Mouse (Mus musculus) kidney, embryonic 16.5 days (tissue): ENCODE results near the gene Itih4. TPM values are rescaled to one million over a fixed set of nuclear protein-coding genes. Genes with fewer than 3 reads are reported as not detected.

Experiments
- ATAC-seq: fragments of 200-750 bp; cut with Nextera tagmentation; 2 replicates; pipeline ENCODE4 v1.8.0; 2017; ENCODE audit warnings: moderate TSS enrichment; ENCODE audit not compliant: low FRiP score, low TSS enrichment
- H3K27ac ChIP-seq: fragments of 300-500 bp; sonication (generic); 2 replicates; pipeline ENCODE4 v1.5.1; 2014; ENCODE audit warnings: low read length
- H3K27me3 ChIP-seq: fragments of 300-500 bp; sonication (generic); 2 replicates; pipeline ENCODE4 v1.6.1; 2014; ENCODE audit warnings: low read length, control low read depth, mixed read lengths; ENCODE audit not compliant: insufficient read depth
- H3K36me3 ChIP-seq: fragments of 300-500 bp; sonication (generic); 2 replicates; pipeline ENCODE4 v1.6.1; 2014; ENCODE audit warnings: low read length, control low read depth, mixed read lengths; ENCODE audit not compliant: insufficient read depth
- H3K4me1 ChIP-seq: fragments of 300-500 bp; sonication (generic); 2 replicates; pipeline ENCODE4 v1.6.1; 2014; ENCODE audit warnings: low read length, control low read depth, mixed read lengths; ENCODE audit not compliant: insufficient read depth
- H3K4me2 ChIP-seq: fragments of 300-500 bp; sonication (generic); replicated peaks from 2 replicates; pipeline ENCODE4 v1.6.1; 2014; ENCODE audit warnings: low read depth, low read length
- H3K4me3 ChIP-seq: fragments of 300-500 bp; sonication (generic); 2 replicates; pipeline ENCODE4 v1.5.1; 2014; ENCODE audit warnings: mild to moderate bottlenecking, low read length
- H3K9ac ChIP-seq: fragments of 300-500 bp; sonication (generic); replicated peaks from 2 replicates; pipeline ENCODE4 v1.6.1; 2014; ENCODE audit warnings: low read length
- H3K9me3 ChIP-seq: fragments of 300-500 bp; sonication (generic); 2 replicates; pipeline ENCODE4 v1.6.1; 2016; ENCODE audit warnings: low read length, control low read depth
- WGBS: fragments of 180-500 bp; shearing (Covaris S2); extraction: QIAGEN DNeasy Blood & Tissue Kit; methylation state at CpG from one replicate; pipeline ENCODE4 v1.1.7; 2014; 5-methylcytosine and 5-hydroxymethylcytosine counted together
- polyA plus RNA-seq: library from polyadenylated mRNA; unstranded; fragments of >200 nt; fragmentation: Nextera tagmentation; extraction: Ambion mirVana; gene quantifications from 2 replicates; pipeline ENCODE4 v1.2.1, GENCODE M21; 2015

The Itih4 gene
- polyA plus RNA-seq, 1 experiment from 2014 or later = 0.59 TPM

DNA sequence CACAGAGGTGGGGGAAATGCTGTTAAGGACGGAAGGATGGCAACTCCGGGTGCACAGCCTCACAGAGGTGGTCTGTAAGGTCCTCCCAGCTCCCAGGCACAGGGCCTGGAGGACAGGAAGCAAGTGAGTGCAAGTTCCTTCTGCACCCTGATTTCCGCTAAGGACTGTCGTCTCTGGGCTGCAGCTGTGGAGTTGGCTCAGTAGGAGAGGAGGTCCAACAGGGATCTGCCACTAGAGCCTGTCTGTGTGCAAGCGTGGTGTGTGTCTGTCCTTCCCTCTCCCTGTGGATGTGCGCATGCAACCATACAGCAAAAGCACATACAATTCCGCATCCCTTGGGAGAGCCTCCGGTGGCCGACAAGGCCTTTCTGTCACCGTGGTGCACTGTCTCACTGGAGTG is 9.8 kb upstream of the Itih4 start:
- Histone ChIP-seq H3K4me2 (no peak overlapping the region), H3K4me1 (peaks cover 49% of the 10 kb centered on the region), H3K36me3 (peaks cover 9% of the 10 kb centered on the region), H3K9ac (0 out of 2 replicates have a peak overlapping the region, but pooled peaks have one; percentile 31), H3K27ac (peak overlapping the region; percentile 72), H3K27me3 (no peaks in the 10 kb centered on the region), H3K9me3 (no peaks in the 10 kb centered on the region), H3K4me3 (no peak overlapping the region)
- 80% methylated on average over 10 of the region's 10 CpGs for WGBS
- no peak for ATAC-seq

DNA sequence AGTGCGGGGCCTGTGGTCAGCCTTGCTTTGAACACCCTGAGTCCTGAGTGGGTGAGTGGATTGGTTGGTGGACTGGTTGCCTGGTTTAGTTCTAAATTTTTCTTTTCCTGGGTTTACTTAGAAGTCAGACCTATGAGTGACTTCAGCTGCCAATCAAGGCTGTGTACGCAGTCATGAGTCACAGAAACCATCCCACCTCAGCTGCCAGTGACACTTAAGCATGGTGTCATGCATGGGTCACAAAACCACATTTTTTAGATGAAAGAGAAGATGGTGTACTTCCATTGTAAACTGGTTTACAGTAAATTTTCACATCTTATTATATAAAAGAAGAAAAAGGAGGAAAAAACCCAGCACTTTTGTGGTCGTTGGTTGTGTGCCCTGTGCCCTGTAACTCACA is 8.4 kb upstream of the Itih4 start:
- Histone ChIP-seq H3K27me3 (no peaks in the 10 kb centered on the region), H3K4me1 (peaks cover 49% of the 10 kb centered on the region), H3K9ac (no peak overlapping the region), H3K36me3 (peaks cover 7% of the 10 kb centered on the region), H3K9me3 (no peaks in the 10 kb centered on the region), H3K4me3 (no peak overlapping the region), H3K27ac (no peak overlapping the region), H3K4me2 (no peak overlapping the region)
- ATAC-seq = no peak
- WGBS = 91% methylated on average over 3 of the region's 3 CpGs

DNA sequence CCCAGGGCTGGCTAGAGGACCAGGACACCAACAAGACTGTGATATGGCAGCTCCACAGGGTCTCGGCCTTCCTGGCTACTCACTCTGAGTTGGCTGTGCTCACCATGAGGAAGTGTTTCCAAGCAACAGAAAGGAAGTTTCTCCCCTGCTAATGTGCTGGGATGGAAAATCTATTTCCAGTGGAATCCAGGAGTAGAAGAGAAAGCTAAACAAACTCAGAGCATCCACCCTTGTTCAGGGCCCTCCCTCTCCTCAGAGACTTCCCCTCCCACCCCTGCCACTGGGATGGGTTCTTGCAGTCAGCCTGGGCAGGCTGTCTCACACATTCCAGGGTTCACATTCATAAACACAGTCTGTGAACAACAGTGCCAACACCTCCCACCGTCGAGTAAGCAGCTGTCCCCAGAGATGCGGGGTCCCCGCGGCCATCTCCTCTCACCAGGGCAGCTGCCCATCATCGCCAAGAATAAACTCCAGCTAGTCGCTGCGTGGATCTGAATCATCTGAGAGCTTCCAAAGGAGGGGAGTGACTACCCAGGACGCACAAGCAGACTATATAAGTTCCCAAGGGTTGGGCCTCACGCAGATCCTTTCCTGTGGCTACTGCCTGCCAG is 7.2 kb upstream of the Itih4 start, which contains the start of gene Mustn1:
TSS of gene Mustn1 (plus strand) at position 243 of the 614 bp plus-strand sequence.
- no peak for ATAC-seq
- Histone ChIP-seq H3K27me3 (no peaks in the 10 kb centered on the region), H3K36me3 (peaks cover 4% of the 10 kb centered on the region; the same call in 1 of the 2 replicates), H3K4me3 (no peak within 1 kb of the TSS), H3K27ac (peak within 1 kb of the TSS; percentile 57), H3K4me2 (no peak within 1 kb of the TSS; the same call in 1 of the 2 replicates), H3K9me3 (no peaks in the 10 kb centered on the region), H3K9ac (no peak within 1 kb of the TSS; the same call in 1 of the 2 replicates), H3K4me1 (peaks cover 44% of the 10 kb centered on the region)
- WGBS = 61% methylated on average over 11 of the region's 11 CpGs

DNA sequence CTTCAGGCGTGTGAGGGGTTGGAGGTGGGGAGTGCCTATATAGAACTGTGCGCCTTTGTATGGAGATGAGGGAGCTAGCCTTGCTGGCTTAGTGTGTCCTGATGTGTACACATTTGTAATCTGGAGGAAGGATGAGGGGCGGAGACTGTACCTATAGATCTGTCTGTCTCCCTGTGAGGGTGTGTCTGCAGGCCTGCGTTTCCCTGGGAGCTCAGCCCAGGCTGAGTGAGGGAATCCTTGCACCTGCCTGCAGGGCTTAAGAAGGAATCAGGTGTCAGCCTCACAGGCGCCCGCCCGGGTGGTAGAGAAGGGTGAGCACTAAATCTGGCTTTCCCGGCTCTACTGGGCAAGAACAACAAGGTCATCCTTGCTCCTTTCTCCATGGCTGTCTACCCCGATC is 6.5 kb upstream of the Itih4 start:
- H3K36me3 ChIP-seq = no peaks in the 10 kb centered on the region
- peak overlapping the region; percentile 57 for H3K27ac ChIP-seq
- no peaks in the 10 kb centered on the region for H3K27me3 ChIP-seq
- 42% methylated on average over 9 of the region's 9 CpGs for WGBS
- H3K4me1 ChIP-seq = peaks cover 37% of the 10 kb centered on the region
- no peak overlapping the region for H3K9ac ChIP-seq
- no peak overlapping the region for H3K4me3 ChIP-seq
- no peaks in the 10 kb centered on the region for H3K9me3 ChIP-seq
- no peak for ATAC-seq
- H3K4me2 ChIP-seq = no peak overlapping the region; the same call in 1 of the 2 replicates

DNA sequence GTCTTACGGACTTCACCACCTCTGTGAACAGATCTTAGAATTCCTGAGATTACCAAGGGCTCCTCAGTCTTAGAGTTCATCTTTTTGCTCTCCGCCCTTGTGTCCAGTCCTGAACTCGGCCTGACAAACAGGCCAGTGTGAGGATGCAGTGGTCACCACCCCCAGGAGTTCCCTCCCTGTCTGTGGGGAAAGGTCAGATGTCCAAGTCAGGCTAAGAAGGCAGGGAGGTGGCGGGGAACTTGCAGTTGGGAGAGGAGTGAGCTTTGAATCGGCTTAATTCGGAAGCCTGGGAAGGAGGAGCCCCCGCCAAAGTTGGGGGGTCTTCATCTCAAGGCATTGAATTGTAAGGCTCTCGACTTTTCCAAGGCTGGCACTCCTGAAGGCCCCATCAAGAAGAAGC is 6.0 kb upstream of the Itih4 start:
- H3K4me3 ChIP-seq = no peak overlapping the region
- no peak overlapping the region; the same call in 1 of the 2 replicates for H3K4me2 ChIP-seq
- H3K27ac ChIP-seq = no peak overlapping the region
- H3K9me3 ChIP-seq = no peaks in the 10 kb centered on the region
- H3K36me3 ChIP-seq = no peaks in the 10 kb centered on the region
- no peaks in the 10 kb centered on the region for H3K27me3 ChIP-seq
- no peak overlapping the region for H3K9ac ChIP-seq
- peaks cover 34% of the 10 kb centered on the region for H3K4me1 ChIP-seq
- ATAC-seq = no peak
- 67% methylated on average over 8 of the region's 8 CpGs for WGBS

DNA sequence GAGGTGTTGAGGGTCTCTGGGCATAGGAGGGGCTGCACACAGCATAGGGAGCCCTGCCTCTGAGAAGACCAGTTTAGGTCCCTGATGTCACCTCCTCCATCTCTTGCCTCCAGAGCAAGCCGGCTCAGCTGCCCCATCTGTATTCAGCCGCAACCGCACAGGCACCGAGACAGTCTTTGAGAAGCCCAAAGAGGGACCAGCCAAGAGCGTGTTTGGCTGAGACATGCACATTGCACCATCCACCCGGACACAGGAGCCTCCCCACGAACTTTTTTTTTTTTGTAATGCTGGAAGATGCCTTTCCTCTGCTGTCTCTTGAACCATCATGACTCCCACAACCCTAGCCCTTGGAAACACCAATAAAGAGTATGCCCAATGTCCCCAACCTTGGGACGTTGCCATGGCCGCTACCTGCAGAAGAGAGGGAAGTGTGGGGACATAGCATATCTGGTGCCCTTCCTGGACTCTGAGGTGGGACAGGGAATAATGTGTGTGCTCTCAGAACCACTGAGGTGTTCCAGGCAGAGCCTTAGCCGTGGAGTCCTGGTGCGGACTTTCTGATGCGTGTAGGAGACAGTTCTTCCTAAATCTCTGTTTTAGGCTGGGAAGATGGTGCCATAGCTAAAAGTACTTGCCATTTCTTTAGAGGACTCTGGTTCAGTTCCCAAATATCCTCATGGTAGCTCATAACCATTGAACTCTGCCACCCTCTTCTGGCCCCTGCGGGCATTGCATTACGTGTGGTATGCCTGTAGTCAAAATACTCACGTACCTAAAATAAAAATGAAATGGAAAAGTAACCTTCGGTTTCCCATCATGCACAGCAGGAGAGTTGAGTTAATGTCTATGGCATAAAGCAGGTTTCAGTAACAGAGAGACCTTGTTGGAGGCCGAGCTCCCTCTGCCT is 5.2 kb upstream of the Itih4 start:
- WGBS = 83% methylated on average over 17 of the region's 17 CpGs
- Histone ChIP-seq H3K4me3 (no peak overlapping the region), H3K9ac (no peak overlapping the region), H3K27me3 (no peaks in the 10 kb centered on the region), H3K4me1 (peaks cover 26% of the 10 kb centered on the region), H3K4me2 (no peak overlapping the region), H3K27ac (no peak overlapping the region), H3K36me3 (no peaks in the 10 kb centered on the region), H3K9me3 (no peaks in the 10 kb centered on the region)
- no peak for ATAC-seq

DNA sequence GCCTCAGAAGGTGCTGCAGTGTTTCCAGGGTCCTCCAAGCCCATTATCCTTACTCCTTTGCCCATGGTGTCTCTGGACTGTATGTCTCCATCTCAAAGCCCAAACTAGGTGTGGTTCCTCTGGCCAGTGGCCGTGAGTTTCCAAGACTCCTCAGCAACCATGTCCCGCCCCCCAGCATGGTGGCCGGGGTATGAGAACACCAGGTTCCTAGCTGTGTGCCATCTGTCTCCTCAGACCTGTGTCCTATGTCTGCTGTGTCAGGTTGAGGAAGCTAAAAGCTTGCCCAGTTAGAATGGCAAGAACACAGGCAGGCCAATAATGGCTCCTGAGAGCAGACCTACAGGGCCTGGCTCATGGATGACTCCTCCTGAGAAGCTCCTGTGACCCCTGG is 4.6 kb upstream of the Itih4 start:
- no peak overlapping the region for H3K4me3 ChIP-seq
- H3K4me2 ChIP-seq = no peak overlapping the region
- 93% methylated on average over 3 of the region's 3 CpGs for WGBS
- no peak for ATAC-seq
- no peak overlapping the region for H3K9ac ChIP-seq
- H3K9me3 ChIP-seq = no peaks in the 10 kb centered on the region
- H3K4me1 ChIP-seq = peaks cover 20% of the 10 kb centered on the region
- no peaks in the 10 kb centered on the region for H3K36me3 ChIP-seq
- H3K27ac ChIP-seq = no peak overlapping the region
- H3K27me3 ChIP-seq = no peaks in the 10 kb centered on the region

DNA sequence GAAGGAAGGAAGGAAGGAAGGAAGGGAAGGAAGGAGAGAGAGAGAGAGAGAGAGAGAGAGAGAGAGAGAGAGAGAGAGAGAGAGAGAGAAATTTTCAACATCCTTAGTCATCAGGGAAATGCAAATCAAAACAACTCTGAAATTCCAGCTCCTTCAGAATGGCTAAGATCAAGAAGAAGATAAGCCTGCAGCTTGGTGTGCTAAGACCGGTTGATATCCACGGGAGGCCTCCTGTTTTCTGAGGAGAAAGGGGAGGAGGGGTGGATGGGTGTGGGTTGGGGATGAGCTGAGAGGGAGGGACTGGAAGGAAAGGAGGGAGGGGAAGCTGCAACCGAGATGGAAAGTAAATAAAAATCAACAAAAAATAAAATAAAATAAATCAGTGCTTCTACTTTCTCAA is 978 bp upstream of the Itih4 start:
- Histone ChIP-seq H3K27me3 (no peaks in the 10 kb centered on the region), H3K27ac (no peak overlapping the region), H3K36me3 (no peaks in the 10 kb centered on the region), H3K9ac (no peak overlapping the region), H3K4me2 (no peak overlapping the region), H3K4me3 (no peak overlapping the region), H3K9me3 (no peaks in the 10 kb centered on the region), H3K4me1 (peaks cover 7% of the 10 kb centered on the region)
- WGBS = 5% methylated on average over 3 of the region's 3 CpGs
- ATAC-seq = no peak

DNA sequence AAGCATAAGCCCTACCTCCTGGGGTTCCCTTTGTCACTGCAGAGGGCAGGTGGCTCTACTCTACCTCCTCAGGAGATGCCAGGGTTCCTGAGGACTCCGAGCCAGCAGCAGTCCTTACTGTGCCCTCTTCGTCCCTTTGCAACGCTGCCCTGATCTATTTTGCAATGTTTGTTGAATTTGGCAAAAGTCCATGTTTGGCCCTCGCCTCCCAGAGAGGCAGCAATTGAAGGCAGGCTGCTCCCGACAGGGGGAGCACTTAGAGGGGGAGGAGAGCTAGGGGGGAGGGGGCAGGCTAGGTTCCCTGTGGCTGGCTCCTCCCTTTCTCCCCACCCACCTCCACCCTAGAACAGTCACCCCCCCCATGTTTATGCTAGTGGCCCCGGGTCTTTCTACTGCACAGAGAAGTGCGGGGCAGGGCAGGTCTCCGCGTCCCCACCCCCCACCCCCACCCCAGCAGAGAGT is 2.0 kb downstream of the Itih4 start:
- H3K4me3 ChIP-seq = no peak overlapping the region
- no peak overlapping the region for H3K9ac ChIP-seq
- 7% methylated on average over 9 of the region's 9 CpGs for WGBS
- peak overlapping the region; percentile 28 for H3K4me2 ChIP-seq
- no peaks in the 10 kb centered on the region for H3K36me3 ChIP-seq
- peak; percentile 70 for ATAC-seq
- no peaks in the 10 kb centered on the region for H3K27me3 ChIP-seq
- H3K9me3 ChIP-seq = no peaks in the 10 kb centered on the region
- H3K4me1 ChIP-seq = peaks cover 5% of the 10 kb centered on the region
- no peak overlapping the region for H3K27ac ChIP-seq

DNA sequence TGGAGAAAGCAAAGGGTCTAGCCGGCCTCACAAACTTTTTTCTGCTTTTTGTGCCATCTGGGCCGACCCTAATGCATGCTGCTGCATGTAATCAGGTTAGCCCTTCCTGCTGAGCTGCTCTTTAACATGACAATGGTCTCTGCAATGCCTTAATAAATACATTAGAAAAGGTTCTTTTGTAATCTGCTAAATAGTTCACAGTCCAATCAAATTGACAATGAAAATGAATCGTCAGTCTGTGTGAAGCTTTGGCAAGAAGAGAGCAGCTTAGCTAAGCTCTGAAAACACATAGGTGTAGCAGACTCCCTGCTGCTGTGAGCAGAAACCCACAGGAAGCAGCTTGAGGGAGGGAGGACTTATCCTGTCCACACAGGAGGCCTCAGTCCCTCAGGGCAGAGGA is 13.7 kb downstream of the Itih4 start:
- Histone ChIP-seq H3K4me2 (no peak overlapping the region), H3K27me3 (no peaks in the 10 kb centered on the region), H3K27ac (no peak overlapping the region), H3K4me3 (no peak overlapping the region), H3K4me1 (no peaks in the 10 kb centered on the region), H3K9ac (no peak overlapping the region), H3K36me3 (no peaks in the 10 kb centered on the region), H3K9me3 (peaks cover 6% of the 10 kb centered on the region; the same call in 1 of the 2 replicates)
- ATAC-seq = no peak
- WGBS = 69% methylated on average over 3 of the region's 3 CpGs
